Mouse (Mus musculus) frontal cortex, postnatal 14 days (tissue): Measurements from ENCODE around the gene Ybx3.

Experiments used
- DNase-seq, 2 experiments: peaks; one replicate each; pipeline ENCODE4 v3.0.0; 2022; ENCODE audit warnings: low spot score in 2 of 2

The Ybx3 gene

DNA sequence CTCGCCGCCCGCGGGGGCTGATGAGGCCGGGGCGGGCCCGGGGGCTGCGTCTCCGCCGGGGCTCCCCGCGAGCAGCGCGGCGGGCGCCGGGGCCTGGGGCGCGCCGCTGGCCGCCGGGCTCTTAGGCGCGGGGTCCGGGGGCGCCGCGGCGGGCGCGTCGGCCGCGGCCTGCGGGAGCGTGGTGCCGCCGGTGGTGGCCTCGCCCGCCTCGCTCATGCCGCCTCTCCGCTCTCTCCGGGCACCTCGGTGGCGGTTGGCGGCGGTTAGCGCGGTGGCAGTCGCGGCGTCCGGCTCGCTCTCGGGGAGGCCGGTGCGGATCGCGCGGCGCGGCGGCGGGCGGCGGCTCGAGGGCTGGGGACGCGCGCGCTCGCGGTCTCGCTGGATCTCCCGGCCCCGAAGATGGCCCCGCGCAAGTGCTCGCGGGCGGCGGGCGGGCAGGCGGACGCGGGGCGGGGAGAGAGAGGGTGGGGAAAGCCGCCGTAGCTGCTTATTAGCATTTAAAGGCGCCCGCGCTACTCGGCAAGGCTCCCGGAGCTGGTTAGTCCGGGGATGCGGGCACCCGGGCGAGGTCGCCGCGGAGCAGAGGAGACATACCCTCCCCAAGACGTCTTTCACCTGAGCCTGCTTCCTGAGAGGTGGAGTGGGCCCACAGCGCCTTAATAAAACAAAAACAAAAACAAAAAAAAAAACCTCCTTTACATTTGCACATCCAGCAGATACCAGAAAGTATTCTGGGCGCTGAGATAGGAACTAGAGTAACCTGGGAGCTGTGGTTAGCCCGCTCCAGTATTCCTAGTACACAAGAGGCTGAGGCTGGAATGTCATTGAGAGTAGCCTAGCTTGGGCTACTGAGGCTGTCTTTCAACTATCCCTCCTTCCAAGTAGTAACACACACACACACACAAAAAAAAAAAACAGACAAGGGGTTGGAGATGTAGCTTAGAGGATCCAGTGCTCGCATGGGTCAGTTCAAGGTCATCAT lies at the start of gene Ybx3:
Gene Ybx3, minus strand, starts transcription at position 437 of the 982 bp plus-strand sequence.
- DNase-seq: peak; percentile 74

DNA sequence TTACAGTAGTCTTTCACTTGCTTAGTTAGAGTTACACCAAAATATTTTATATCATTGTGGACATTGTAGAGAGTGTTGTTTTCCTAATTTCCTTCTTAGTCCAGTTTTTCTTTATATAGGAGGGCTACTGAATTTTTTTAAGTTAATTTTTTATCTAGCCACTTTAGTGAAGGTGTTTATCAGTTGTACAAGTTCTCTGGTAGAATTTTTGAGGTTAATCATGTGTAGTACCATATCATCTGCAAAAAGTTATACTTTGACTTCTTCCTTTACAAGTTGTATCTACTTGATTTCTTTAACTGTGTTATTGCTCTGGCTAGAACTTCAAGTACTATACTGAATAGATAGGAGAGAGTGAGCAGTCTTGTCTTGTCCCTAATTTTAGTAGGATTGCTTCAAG lies 48.4 kb upstream of the Ybx3 start:
- DNase-seq: no peak

DNA sequence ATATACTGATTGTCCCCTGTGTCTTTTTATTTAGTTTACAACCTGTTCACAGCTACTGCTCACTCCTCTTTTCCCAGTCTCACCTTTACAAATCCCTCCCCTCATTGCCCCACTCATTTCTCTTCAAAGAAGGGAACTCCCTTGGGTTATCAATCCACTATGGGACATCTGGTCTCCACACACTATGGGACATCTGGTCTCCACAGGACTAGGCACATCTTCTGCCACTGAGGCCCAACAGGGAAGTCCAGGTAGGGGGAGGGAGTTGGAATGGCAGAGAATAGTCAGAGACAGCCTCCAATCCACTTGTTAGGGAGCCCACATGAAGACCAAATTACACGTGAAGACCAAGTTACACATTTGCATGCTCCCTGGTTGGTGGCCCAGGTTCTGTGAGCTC lies 45.8 kb upstream of the Ybx3 start:
- no peak for DNase-seq

DNA sequence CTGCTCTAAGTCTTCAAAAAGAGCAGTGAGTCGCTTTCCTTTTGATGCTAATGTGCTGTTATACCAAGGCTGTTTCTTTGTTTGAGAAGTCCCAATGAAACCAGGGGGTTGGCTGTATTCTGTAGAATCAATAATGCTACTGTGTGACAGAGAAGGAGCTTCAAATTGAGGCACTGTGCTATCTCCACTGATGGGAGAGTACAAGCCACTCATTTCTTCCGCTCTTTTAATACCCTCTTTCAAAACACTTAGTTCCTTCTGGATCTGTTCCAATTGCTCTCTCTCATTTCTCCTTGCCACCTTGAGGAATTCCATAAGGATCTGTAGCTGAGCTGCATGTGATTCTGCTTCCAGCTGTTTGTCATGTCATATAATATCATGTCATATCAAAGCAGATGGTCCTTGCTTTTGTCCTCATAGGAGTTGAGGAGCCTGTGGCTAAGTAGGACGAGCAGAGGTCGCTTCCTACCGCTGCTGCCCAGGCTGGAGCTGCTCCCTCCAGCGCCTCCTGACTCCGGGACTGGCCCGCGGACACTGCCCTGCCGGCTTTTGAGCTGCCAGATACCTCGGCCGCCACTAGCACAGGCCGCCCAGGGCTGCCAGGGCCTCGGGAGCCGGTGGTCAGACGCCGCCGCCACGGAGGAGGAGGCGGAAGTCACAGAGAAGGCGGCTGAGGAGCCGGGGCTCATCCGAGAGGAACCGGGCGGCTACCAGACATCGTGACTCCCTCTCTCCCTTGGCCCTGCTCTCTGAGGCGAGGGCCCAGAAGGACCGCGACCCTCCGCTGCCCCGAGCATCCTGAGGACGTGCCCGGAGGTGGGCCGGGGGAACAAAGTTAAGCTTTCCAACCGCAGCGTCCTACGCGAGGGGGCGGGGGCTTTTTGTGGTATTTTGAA lies 45.1 kb upstream of the Ybx3 start:
- no peak for DNase-seq

DNA sequence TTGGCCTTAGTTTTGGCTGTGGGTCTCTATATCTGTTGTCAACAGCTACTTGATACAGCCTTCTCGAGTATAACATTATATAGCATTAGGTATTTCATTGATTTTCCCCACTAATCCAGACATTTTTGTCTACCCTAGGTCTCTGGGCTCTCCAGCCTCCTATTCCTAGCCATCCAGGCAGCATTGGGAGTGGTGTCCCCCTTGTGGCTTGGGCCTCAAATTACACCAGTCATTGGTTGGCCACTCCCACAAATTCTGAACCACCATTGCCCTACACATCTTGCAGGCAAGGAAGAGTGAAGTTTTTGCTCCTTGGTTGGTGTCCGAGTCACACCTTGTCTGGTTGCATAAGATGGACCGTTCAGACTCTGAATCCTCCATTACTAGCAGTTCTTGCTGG lies 33.3 kb upstream of the Ybx3 start:
- no peak for DNase-seq

DNA sequence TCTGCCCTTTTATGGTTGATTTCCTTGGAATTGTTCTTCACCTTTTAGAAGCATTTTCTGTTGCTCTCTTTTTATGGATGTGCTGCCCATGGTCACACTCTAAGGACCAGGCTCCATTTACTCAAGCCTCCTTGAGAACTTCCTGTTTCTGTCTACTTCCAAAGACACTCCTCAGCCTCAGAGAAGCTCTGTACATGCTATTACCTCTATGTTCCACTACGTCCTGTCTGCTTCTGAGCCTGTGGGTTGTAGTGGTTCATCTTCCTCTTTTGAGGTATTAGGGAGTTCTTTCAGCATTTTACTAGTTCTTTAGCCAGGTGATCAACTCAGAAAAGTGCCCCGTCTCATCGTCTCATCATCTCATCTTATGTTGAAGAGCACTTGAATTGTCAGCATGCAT lies 31.3 kb upstream of the Ybx3 start:
- DNase-seq: no peak

DNA sequence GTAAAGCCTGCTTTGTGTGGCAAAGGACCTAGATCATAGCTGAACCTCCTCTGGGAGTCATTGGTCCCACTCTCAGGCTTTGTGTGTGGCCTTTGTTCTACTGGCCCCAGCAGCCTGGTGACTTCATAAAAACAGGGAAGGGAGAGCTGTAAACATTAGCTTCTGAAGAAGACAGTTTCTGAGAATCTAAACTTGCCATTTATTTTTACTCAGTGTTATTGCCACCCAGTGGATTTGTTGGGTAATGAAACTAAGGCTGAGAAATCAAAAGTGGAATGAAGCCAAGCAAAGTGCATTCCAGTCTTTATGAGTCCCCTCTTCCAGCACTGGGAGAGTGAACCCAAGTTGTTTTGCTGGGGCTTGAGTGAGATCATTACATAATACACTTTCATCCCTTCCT lies 30.5 kb upstream of the Ybx3 start:
- no peak for DNase-seq

DNA sequence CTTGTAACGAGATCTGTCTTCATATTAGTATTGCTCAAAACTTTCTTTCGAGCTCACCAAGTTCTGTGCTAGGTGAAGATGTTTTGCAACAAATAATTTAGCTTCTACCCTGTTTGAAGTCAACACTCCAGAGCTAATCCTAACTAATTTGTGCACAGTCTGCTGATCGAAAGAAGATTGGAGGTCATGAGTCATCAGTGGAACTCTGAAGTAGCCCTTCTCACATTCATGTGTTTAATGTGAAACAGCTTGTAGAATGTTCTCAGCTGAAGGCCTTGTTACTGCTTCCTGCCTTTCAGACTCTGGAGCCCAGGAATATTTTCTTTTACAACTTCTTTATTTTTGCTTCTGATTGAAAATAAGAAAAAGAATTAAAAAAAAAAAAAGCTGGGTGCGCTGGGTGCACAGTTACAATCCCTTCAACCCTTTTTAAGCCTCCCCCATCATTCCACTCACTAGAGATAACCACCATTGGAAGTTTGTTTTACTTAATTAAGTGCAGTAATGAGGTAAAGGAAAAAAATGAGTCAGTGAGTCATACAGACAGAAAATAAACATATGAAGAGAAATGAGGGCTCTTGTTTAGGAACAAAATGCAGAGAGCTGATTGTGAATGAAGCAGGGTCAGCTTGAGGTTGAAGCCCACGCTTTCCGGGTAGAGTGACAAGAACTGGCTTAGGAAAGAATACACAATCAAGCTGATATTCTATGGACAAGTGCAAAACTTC lies 23.0 kb upstream of the Ybx3 start:
- DNase-seq: no peak

DNA sequence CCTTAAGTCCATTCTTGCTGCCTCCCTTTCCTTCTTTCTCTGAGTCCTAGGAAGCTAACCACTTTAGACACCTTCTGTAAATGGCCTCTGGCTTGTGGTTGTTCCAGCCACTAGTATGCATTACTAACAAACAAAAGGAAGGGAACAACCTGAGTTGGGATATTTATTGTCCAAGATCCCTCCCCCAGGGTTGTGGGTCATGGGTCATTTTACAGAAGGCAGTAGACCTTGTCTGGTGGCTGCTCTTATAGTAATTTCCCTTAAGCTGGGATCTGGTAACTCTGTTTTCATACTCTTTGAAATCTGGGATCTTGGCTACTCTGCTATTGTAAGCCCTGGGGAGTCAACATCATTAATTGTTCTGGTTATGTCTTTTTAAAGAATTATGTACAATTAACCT lies 18.7 kb upstream of the Ybx3 start:
- no peak for DNase-seq

DNA sequence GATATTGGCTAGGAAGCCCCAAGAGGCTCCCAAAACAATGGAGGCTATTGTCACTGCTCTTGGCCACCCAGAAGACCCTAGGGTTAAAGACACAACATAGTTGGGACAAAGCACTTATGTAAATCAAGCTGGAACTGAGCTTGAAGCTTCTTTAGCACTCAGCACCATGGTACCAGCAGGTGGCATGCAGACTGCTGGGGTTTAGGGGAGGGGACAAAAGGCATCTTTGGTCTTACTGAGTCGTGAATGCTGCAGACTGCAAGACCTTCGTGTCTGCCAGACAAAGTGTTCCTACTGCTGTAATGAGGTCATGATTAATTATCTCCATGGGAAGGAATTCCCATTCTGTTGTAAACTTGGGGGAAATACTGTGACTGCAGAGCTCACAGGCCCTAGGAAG lies 17.6 kb upstream of the Ybx3 start:
- no peak for DNase-seq

DNA sequence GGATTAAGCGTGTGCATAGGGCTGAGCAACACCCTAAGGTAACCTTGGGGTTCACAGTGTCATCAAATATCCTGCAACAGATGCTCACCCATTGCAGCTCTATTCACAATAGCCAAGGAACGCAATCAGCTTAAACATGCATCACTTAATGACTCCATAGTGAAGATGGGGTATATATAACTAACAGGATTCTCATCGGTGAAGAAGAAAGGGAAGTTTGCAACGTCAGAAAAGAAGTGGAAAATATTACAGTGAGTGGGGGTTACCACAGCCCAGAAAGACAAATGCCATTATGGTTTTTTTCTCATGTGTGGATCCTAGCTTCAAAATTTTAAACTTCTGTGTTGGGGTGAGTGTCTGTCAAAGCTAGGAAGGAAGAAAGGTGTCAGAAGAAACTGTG lies 16.9 kb upstream of the Ybx3 start:
- DNase-seq: no peak

DNA sequence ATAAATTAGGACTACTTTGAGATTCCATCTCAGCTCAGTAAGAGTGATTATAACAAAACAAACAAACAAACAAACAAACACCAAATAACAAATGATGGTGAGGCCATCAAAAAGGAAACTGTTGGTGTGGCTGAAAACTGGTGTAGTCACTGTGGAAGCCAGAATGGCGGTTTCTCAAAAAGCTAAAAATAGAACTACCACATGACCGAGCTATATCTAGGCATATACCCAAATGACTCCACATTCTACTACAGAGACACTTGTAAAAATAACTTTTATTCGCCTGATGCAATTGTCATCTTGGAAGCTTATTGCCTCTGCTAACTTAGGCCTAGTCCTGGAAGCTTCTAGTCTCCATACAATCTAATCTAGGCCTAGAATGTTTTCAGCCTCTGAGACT lies 16.0 kb upstream of the Ybx3 start:
- no peak for DNase-seq

DNA sequence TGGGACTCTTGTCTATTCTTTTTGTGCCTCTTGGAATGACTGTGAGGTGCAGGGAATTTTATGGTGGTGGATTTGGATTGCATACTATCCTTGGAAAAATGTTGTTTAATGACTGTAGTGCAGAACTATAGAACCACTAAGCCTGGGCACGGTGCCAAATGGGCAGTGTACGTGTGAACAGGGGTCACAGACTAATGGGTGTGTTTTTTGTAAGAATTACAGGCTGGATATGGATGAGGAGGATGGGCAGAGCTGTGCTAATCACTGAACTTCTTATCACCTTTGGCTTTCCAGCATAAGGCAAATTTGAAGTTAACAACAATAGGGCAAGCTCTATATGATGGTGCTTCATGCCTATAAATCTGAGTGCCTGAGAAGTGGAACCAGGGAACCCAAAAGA lies 14.8 kb upstream of the Ybx3 start:
- no peak for DNase-seq

DNA sequence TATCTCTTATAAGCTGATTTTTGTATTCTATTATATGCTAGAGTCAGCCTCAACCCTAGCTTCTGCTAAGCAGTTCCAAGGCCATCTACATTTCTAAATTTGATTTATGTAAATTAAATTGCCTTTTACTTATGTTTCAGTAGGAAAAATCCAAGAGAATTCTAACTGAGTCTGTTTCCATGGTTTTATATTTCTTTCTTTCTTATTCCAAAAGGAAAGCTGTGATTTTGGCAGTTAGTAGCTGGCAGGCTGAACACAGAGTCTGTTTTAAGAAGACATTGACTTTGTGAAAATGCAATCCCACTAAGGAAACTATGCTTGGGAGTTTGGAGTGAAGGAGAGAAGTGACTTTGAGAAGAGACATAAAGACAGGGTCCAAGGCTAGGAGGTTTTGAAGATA lies 14.3 kb upstream of the Ybx3 start:
- no peak for DNase-seq

DNA sequence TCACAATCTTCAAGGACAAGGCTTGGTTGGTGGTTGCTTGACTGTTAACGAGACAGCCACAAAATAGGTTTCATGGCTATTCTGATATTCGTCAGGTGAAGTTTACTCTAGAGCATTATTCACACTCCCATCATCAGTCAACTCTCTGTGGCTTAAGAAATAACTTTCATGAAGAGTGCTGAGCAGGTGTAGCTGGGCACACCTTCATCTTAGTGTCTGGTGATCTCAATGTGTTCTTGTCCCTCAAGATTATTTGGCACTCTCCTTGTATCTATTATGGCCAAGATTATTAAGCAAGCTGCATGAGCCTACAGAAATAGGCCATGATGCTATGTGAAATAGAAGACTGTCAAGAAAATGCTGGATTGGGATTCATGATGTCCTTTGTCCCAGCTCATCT lies 13.0 kb upstream of the Ybx3 start:
- DNase-seq: no peak

DNA sequence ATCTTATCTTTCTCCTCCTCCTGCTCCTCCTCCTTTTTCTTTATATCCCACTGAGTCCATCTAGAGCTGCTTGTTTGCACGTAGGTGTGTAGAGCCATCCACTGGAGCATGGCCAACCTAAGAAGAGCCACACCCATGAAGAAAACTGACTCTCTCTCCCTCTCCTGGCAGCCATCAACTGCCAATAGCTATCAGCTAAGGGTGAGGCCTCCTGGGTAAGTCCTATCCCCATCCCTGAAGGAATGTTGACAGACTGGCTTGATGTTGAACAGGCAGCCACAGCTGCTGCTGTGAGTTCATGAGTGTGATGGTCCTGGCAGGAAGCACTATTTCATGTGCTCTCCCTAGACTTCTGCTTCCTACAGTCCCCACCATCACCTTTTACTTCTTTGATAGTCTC lies 8.4 kb upstream of the Ybx3 start:
- DNase-seq: no peak

DNA sequence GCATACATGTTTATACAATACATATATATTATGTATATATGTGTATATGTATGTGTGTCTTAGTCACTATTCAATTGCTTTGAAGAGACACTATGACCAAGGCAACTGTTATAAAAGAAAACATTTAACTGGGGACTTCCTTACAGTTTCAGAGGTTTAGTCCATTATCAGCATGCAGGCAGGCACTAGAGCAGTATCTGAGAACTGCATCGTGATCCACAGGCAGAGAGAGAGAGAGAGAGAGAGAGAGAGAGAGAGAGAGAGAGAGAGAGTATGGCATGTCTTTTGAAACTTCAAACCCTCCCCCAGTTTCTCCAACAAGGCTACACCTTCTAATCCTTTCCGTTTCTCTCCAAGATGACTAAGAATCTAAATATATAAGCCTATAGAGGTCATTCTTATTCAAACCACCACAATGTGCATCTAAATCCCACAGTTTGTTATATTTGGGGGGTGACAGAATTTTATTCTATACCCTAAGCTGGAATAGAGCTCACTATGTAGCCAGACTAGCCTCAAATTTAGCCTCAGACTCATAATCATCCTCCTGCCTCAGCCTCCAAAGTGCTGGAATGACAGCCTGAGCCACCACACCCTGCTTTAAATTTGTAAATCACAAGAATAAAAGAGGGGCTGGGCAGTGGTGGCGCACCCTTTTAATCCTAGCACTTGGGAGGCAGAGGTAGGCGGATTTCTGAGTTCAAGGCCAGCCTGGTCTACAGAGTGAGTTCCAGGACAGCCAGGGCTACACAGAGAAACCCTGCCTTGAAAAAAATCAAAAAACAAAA lies 5.8 kb upstream of the Ybx3 start:
- DNase-seq: no peak

DNA sequence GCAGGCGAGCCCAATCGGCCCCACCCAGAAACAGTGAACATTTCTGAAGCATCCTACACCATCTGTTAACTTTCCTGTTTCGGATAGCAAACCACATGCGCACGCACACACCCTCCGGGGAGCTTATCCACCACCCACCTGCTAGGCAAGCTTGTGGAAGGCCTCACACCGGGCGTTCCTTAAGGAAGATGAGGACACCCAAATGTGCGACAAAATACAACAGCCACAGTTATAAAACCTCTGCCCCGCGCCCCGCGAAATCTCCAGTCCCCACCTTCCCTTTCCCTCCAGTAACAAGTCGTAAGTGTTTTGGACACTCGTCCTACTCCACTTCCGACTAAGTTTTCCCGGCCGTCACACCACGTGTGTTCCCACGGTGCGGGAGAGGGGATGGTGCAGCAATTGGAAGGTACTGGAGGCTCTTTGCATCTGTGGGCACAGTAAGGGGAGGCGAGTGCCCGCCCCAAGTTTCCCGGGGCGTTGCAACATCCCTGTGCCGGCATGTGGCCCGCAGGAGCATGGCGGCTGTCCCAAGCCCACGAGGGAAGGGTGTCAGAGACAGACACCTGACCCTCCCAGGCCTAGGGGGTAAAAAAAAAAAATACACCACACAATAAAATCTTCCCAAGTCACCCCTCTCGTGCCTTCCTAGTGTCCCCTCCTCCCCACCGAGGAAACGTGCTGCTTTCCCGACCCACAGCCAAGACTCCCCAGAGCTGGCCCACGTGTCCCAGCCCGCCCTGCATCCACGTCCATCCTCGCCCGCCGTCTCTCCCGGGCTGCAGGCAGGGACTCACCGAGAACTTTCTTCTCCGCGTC lies 846 bp downstream of the Ybx3 start:
- DNase-seq: peak; percentile 53 to 66

DNA sequence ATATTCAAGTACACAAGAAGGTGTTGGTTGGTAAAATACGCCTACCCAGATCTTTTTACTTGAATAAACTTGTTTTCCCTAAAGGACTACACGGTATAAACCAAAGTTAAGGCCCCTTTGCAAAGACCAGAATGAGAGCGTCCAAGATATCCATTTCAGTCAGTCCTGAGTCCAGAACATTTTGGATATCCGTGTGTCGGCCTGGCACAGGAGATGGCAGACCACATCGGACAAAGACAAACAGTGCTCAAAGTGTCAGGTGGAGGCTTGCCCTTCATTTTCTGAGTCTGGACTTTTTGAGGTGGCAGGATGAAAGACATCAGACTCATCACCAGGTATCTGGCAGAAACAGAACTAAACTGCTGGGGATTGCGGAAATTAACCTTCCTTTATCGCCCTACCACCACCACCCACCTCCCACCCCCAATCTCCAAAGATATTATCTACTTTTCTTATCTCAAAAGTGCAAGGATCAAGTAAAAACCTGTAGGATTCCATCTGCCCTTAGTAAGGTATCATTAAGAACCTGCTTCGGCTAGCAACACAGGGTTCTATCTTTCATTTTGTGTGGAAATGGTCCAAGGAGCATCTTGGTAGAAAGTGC lies 1.8 kb downstream of the Ybx3 start:
- no peak for DNase-seq

DNA sequence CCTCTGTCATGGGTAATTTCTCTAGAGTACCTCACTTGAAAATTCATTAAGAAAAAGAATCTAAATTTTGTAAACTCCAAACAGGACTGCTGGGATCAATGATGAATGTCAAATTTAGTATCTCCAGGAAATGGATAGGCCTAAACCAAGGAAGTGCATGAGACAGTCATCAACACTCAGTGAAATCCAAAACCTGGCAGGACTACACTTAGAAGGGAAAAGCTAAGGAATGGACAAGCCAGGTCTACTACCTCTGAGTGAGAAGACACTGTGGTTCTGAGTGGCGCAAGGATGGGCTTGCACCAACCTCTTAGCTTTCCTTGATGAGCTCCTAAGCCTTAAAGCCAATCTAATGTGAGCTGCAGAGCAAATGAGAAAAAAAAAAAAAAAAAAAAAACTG lies 2.8 kb downstream of the Ybx3 start:
- no peak for DNase-seq
